Mouse (Mus musculus) WW6 (cell line): ENCODE measurements around the gene Astl.

Experiments
- DNase-seq: peaks from one replicate; pipeline ENCODE4 v3.0.0-alpha.2; 2013; ENCODE audit warnings: low read depth, low spot score

Gene Astl

DNA sequence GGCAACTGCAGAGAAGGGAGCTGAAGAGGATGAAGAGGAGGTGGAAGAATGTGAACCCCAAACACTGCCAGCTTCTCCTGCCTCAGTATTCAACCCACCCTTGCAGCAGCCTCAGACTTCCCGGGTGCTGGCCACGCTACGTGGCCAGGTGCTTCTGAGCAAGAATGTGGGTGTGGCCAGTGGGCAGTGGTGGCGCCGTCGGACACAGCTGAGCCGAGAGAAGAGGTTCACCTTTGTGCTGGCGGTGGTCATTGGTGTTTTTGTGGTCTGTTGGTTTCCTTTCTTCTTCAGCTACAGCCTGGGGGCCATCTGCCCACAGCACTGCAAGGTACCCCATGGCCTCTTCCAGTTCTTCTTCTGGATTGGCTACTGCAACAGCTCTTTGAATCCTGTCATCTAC is 26.0 kb downstream of the Astl start:
- DNase-seq, result no peak

GRCm38 (mm10) chr2:127367126-127367820 is 28.8 kb downstream of the Astl start:
- no peak for DNase-seq

- DNase-seq, result no peak
These were observed 31.4 kb downstream of the Astl start for GRCm38 (mm10) chr2:127369703-127370376.

DNA sequence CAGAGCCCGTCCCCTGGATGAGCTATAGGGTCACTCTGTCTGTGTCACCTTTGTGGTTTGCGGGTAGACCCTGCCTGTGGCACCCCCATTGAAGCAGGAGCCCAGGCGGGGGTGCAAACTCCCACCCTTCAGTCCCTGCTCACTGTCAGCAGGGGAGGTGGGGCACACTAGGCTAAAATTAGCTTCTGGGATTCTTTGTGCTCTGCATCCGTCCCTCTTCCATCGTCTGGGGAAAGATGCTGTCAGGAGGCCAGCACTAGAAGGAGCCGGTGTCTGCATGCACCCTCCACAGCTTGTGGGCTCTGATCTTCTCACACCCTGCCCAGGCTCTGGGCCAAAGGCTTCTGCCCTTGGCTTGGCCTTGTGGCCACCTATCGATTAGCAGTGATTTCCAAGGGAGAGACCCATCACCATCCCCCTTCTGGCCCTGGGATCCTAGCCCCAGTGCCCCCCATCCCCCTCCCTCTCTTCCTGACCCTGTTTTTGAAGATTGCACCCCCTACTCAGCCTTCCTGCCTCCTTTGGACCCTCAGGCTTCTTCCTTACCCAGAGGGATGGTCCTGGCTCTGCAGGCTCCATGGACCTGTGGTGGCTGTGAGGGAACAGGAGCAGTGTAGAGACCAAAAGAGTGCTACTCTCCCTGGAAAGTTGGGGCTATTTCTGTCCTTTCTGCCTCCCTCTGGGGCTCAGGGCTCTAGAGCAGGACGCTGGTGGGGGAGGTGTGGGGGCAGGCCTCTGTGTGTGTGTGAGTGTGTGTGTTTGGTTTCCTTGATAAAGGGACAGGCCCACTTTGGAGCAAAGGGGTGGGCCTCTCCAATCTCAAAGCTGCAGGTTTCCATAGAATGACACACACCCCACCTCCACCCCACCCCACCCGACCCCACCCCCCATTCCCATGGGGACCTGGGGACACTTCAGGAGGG is 32.4 kb downstream of the Astl start:
- no peak for DNase-seq

DNA sequence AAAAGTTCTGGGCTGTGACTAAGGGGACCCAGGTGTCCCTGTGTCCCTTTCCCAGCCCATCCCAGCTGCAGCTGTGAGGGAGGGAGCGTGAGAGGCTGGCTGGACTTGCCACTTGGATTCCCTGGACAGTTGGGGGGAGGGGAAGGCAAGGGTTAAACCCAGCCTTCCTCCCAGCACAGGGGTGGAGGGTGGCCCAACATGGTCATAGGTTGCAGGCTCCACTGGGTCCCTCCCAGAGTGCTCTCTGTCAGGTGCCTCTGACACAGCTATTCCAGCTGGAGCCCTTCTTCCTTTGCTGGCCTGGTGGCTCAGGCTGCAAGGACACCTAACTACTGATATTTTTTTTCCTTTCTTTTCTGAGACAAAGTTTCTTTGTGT is 33.0 kb downstream of the Astl start:
- no peak for DNase-seq

DNA sequence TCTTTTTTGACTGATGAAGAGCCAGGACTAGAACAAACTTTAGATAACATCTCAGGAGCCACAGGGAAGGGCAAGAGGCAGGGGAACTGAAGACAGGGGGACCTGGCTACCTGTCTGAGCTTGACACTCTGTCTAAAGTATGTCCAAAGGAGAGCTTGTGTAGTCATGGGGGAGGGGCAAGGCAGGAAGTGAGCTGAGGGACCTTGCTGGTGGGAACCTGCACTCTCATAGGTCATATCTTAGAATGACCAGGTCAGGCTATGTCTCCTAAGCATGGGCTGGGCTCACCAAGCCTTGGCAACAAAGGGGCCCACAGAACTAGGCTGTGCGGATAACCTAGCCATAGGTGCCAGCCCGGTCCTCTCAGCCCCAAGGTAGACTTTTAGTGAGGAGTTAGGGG is 33.6 kb downstream of the Astl start:
- DNase-seq, result no peak

- no peak for DNase-seq
These were observed 35.7 kb downstream of the Astl start for GRCm38 (mm10) chr2:127374131-127374530.

DNA sequence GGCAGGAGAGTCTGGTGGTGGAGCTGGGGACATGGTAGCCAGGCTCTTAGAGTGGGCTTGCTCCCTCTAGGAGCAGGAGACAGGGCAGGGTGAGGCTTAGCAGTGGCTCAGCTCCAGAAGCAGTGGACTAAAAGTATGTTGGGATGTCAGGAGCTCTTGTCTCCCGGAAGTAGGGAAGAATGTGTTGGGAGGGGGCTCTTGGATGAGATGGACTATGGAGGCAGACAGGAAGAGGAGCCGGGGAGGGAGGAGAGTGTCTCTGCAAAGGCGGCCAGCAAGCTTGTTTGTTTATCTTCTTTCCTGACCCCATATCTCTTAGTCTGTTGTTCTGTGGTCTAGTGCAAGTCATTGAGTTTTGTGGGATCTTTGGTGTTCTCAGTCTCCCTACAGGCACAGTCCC is 36.6 kb downstream of the Astl start:
- DNase-seq, result no peak

- DNase-seq, result no peak
These were observed 37.4 kb downstream of the Astl start for GRCm38 (mm10) chr2:127375759-127376341.

- DNase-seq, result no peak
These were observed 38.1 kb downstream of the Astl start for GRCm38 (mm10) chr2:127376423-127377051.

DNA sequence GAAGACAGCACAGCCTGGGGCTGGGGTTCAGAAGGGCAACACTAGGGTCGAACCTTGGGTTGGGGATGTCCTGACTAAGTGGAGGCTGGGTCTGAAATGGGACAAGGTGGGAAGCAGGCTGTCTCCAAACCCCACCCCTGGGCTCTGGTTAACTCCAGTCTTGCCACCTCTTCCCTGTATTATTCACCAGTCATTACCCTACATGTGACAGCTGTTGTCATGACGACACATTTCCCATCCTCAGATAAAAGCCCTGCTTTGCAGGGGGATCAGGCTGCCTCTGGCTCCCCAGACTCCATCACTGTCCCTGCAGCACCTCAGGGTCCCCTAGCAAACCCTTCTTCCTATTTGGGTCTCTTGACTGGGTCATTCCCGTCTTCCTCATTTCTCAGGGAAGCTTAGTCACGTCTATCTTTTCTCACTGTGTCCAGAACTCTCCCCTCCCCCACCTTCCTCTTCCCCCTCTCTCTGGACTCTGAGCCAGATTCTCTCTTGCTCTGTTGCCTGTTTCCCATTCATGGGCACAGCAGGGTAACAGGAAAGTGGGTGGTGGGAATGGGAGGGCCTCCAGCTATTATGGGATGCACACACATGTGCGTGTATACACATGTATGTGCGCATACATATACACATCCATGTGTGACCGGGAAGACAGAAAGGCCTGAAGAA is 39.6 kb downstream of the Astl start:
- no peak for DNase-seq

DNA sequence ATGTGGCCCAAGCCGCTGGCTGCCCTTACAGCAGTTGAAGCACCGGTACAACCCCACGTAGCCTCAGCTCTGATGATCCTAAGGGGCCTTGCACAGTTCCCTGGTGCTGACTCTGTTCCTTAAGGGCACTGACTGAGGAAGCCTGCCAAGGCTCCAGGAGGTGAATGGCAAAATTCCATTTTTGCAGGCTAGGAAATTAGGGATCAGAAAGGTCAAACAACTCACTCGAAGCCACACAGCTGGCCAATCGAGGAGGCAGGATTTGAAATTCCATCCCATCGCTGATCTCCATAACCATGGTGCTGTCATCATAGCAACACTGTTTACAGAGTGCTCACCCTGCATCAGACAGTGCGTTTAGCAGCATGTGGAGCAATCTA is 40.2 kb downstream of the Astl start:
- DNase-seq, result no peak

- DNase-seq, result no peak
These were observed 40.8 kb downstream of the Astl start for GRCm38 (mm10) chr2:127379250-127379649.

DNA sequence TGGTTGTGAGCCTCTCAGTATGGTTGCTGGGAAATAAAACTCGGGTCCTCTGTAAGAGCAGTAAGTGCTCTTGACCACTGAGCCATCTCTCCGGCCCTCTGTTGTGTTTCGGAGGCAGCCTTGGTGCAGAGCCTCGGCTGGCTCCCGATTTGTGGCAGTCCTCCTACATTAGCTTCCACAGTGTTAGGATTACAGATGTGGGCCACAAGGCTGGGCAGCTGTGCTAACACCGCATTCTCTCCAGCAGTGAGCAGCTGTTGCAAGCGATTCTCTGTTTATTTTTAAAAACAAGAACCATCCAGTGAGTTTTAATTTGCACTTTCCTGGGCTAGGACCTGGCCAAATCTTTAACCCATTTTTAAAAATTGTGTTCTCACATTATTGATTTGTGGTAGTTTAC is 45.4 kb downstream of the Astl start:
- no peak for DNase-seq

DNA sequence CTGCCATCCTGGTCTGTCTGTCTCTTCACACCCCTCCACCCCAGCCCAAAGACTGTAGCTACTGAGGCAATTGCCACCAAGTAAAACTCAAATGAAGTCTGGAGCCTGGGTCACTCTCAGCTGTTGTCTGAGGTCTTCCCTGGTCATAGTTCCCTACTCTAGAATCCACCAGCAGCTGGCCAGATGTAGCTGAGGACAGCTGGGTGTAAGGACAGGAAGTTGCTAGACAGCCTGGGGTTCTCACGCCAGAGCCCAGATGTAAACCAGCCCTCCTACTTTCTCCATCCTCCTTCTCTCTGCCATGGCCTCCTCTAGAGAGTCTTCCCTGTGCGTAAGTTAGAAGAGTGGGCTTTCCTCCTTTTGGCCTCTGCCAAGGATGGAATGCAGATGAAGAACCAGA is 49.1 kb downstream of the Astl start:
- DNase-seq, result no peak

DNA sequence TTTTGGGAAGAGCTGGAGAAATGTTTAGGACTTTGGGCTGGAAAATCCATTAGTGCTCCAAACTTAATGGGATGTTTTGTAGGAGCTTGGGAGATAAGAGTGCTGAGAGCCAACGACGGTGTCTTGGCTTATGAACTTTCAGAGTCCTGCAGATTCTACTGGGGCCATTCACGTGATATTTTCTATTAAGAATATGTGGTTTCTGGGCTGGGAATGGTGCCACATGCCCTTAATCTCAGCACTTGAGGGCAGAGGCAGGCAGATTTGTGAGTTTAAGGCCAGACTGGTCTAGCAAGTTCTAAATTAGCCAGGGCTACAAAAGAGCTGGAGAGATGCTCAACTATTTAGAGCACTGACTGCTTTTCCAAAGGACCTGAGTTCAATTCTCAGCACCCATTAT is 51.9 kb downstream of the Astl start:
- no peak for DNase-seq

GRCm38 (mm10) chr2:127390846-127391245 is 52.4 kb downstream of the Astl start:
- DNase-seq, result no peak

DNA sequence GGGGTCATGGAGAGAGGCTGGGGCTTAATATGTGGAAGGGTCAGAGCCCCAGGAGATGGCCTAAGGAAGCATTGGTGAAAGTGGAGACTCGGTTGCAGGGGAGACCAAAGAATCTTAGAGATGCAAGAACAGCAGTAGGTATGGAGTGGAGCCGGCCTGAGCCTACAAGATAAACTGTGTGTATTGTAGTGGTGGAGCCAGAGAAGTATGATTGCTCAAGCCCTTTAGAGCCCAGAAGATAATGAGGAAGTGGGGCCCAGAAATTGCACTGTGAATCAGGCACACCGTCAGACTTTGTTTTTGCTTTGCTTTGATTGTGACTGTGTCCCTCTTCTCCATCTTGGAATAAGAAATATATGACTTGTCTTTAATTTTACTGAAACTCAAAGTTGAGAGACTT is 52.9 kb downstream of the Astl start:
- DNase-seq, result no peak

- no peak for DNase-seq
These were observed 56.2 kb downstream of the Astl start for GRCm38 (mm10) chr2:127394606-127395161.

GRCm38 (mm10) chr2:127398738-127399137 is 60.3 kb downstream of the Astl start:
- DNase-seq, result no peak
